Mouse (Mus musculus): ENCODE results near the gene Tspan11.

DNA sequence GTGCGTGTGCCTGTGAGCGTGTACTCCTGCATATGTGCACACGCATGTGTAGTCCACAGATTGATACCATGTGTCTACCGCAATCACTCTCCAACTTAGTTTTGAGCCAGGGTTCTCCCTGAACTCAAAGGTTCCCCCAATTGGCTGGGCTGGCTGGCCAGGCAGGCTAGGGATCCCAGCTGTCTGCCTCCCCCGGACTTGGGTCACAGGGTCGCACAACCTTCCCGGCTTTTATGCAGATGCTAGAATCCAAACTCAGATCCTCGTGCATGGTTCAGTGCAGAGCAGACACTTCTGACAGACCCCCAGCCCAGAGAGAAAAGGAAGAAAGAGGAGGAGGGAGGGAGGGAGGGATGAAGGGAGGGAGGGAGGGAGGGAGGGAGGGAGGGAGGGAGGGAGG, 18.8 kb upstream of the Tspan11 start:
- TF ChIP-seq CTCF (conservative IDR thresholded peaks at IDR 0.05; ENCODE audit: insufficient read depth, insufficient read length, low read depth, low read length) (no peak), POLR2A (IDR thresholded peaks at IDR 0.05; ENCODE audit: low read depth, low read length) (no peak)

Measured in kidney, adult 2 months (tissue).